Mouse (Mus musculus): Measurements from ENCODE around the gene Pspc1.

- no peak for TF ChIP-seq POLR2A (IDR thresholded peaks at IDR 0.05; ENCODE audit: borderline replicate concordance, extremely low read depth, insufficient read depth, insufficient read length, poor library complexity, severe bottlenecking)
- no peak for TF ChIP-seq CTCF (IDR thresholded peaks at IDR 0.05; ENCODE audit: borderline replicate concordance, extremely low read depth, insufficient read depth, insufficient read length)
Measured at GRCm38 (mm10) chr14:56776571-56777238, 1.4 kb downstream of the Pspc1 start.
